Mouse (Mus musculus): ENCODE measurements around the gene Chaf1b. TPM values are rescaled to one million over a fixed set of nuclear protein-coding genes. Genes with fewer than 3 reads are reported as not detected.

Gene Chaf1b
- polyA plus RNA-seq, 1 experiment from 2014 or later = 43.8 TPM

DNA sequence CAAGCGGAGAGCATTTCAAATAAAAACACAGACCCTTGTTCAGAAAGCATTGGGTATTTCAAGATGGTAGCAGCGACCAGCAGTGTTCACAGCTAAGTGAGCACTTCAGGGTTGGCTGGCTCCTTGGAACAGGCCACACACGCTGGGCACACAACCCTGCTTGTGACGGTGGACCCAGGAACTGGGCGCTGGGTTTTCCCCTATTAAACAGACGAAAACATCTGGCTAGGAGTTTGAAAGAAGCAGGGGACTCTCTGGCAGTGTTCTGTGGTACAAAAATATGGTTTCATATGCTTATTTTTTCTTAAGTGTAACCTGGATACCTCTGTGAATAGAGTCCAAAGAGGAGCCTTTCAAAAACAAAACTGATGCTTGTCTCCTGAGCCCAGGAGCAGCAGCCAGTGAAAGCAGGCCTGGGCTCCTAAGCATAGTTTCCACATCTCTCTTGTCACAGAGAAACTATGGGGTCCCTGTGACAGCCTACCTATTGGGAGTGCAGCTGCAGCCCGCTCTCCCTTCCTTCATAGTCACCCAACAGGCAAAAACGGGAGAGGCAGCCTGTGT, 42.1 kb downstream of the Chaf1b start:
- DNase-seq (ENCODE audit: low spot score) (no peak), ATAC-seq (replicated peaks; ENCODE audit: low FRiP score, low read depth) (no peak)
- Histone ChIP-seq H3K9me3 (replicated peaks; ENCODE audit: low read length) (no peaks in the 10 kb centered on the region), H3K27me3 (ENCODE audit: insufficient read depth, low read length) (no peaks in the 10 kb centered on the region), H3K27ac (no peak overlapping the region), H3K9ac (ENCODE audit: low read depth, low read length) (no peak overlapping the region), H3K4me2 (ENCODE audit: low read length) (no peak overlapping the region), H3K4me3 (replicated peaks; ENCODE audit: low read depth, low read length) (no peak overlapping the region), H3K4me1 (replicated peaks; ENCODE audit: insufficient read depth, low read length) (no peaks in the 10 kb centered on the region), H3K36me3 (ENCODE audit: insufficient read depth, low read length) (no peaks in the 10 kb centered on the region)
- TF ChIP-seq CTCF (IDR thresholded peaks at IDR 0.05; ENCODE audit: low read depth) = no peak
- 57% methylated on average over 8 of the region's 8 CpGs for WGBS

- ATAC-seq (replicated peaks; ENCODE audit: low FRiP score, low read depth) = no peak
- H3K4me3 ChIP-seq (replicated peaks; ENCODE audit: low read depth, low read length) = no peak overlapping the region
- H3K9ac ChIP-seq (ENCODE audit: low read depth, low read length) = no peak overlapping the region
- no peak for TF ChIP-seq CTCF (IDR thresholded peaks at IDR 0.05; ENCODE audit: low read depth)
- WGBS = 62% methylated on average over 17 of the region's 17 CpGs
- no peaks in the 10 kb centered on the region for H3K4me1 ChIP-seq (replicated peaks; ENCODE audit: insufficient read depth, low read length)
- no peak for DNase-seq (ENCODE audit: low spot score)
- no peaks in the 10 kb centered on the region for H3K9me3 ChIP-seq (replicated peaks; ENCODE audit: low read length)
- no peak overlapping the region for H3K4me2 ChIP-seq (ENCODE audit: low read length)
- no peak overlapping the region for H3K27ac ChIP-seq
- H3K27me3 ChIP-seq (ENCODE audit: insufficient read depth, low read length) = 0 out of 2 replicates have a peak, but pooled peaks cover 3% of the 10 kb centered on the region
- H3K36me3 ChIP-seq (ENCODE audit: insufficient read depth, low read length) = no peaks in the 10 kb centered on the region
Measured at GRCm38 (mm10) chr16:93929370-93930032, 45.8 kb downstream of the Chaf1b start.

GRCm38 (mm10) chr16:93932185-93933168, 48.8 kb downstream of the Chaf1b start:
- ATAC-seq (replicated peaks; ENCODE audit: low FRiP score, low read depth) (no peak), DNase-seq (ENCODE audit: low spot score) (no peak)
- Histone ChIP-seq H3K27me3 (ENCODE audit: insufficient read depth, low read length) (peaks cover 15% of the 10 kb centered on the region), H3K9me3 (replicated peaks; ENCODE audit: low read length) (no peaks in the 10 kb centered on the region), H3K4me2 (ENCODE audit: low read length) (no peak overlapping the region), H3K4me3 (replicated peaks; ENCODE audit: low read depth, low read length) (no peak overlapping the region), H3K36me3 (ENCODE audit: insufficient read depth, low read length) (no peaks in the 10 kb centered on the region), H3K4me1 (replicated peaks; ENCODE audit: insufficient read depth, low read length) (no peaks in the 10 kb centered on the region), H3K27ac (no peak overlapping the region), H3K9ac (ENCODE audit: low read depth, low read length) (no peak overlapping the region)
- no peak for TF ChIP-seq CTCF (IDR thresholded peaks at IDR 0.05; ENCODE audit: low read depth)
- WGBS = 30% methylated on average over 17 of the region's 17 CpGs

- Histone ChIP-seq H3K4me3 (replicated peaks; ENCODE audit: low read depth, low read length) (no peak overlapping the region), H3K27ac (no peak overlapping the region), H3K4me1 (replicated peaks; ENCODE audit: insufficient read depth, low read length) (no peaks in the 10 kb centered on the region), H3K9ac (ENCODE audit: low read depth, low read length) (no peak overlapping the region), H3K4me2 (ENCODE audit: low read length) (no peak overlapping the region; the same call in 1 of the 2 replicates), H3K9me3 (replicated peaks; ENCODE audit: low read length) (no peaks in the 10 kb centered on the region), H3K36me3 (ENCODE audit: insufficient read depth, low read length) (no peaks in the 10 kb centered on the region), H3K27me3 (ENCODE audit: insufficient read depth, low read length) (peaks cover 15% of the 10 kb centered on the region)
- 31% methylated on average over 13 of the region's 13 CpGs for WGBS
- DNase-seq (ENCODE audit: low spot score) = no peak
- ATAC-seq (replicated peaks; ENCODE audit: low FRiP score, low read depth) = no peak
- TF ChIP-seq CTCF (IDR thresholded peaks at IDR 0.05; ENCODE audit: low read depth) = no peak
Measured at GRCm38 (mm10) chr16:93934588-93934987, 50.9 kb downstream of the Chaf1b start.

GRCm38 (mm10) chr16:93935009-93935408, 51.3 kb downstream of the Chaf1b start:
- Histone ChIP-seq H3K27ac (no peak overlapping the region), H3K4me3 (replicated peaks; ENCODE audit: low read depth, low read length) (no peak overlapping the region), H3K4me1 (replicated peaks; ENCODE audit: insufficient read depth, low read length) (no peaks in the 10 kb centered on the region), H3K4me2 (ENCODE audit: low read length) (no peak overlapping the region; the same call in 1 of the 2 replicates), H3K27me3 (ENCODE audit: insufficient read depth, low read length) (peaks cover 15% of the 10 kb centered on the region), H3K9me3 (replicated peaks; ENCODE audit: low read length) (no peaks in the 10 kb centered on the region), H3K36me3 (ENCODE audit: insufficient read depth, low read length) (no peaks in the 10 kb centered on the region), H3K9ac (ENCODE audit: low read depth, low read length) (no peak overlapping the region)
- no peak for ATAC-seq (replicated peaks; ENCODE audit: low FRiP score, low read depth)
- DNase-seq (ENCODE audit: low spot score) = no peak
- WGBS = 14% methylated on average over 7 of the region's 7 CpGs
- TF ChIP-seq CTCF (IDR thresholded peaks at IDR 0.05; ENCODE audit: low read depth) = no peak

DNA sequence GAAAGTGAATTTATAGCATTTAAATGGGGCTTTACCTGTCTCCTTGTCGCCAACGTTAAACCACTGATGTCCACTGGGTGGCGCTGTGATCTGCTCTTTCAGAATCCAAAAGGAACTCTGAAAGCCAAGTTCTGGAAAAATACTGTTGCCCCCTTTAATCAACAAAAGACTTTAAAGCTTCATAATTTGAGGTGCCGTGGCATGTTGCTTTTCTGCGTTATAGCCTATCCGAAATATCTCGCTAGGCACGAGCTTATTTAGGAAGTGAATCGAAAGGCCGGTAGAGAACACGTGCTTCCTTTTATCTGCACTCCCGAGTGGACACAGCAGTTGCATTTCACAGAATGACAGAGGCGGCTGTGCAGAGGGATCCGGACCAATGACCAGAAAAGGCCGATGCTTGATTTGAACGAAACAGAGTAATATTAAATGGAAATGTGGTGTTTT, 54.7 kb downstream of the Chaf1b start:
- H3K27ac ChIP-seq = no peak overlapping the region
- ATAC-seq (replicated peaks; ENCODE audit: low FRiP score, low read depth) = no peak
- no peaks in the 10 kb centered on the region for H3K9me3 ChIP-seq (replicated peaks; ENCODE audit: low read length)
- TF ChIP-seq CTCF (IDR thresholded peaks at IDR 0.05; ENCODE audit: low read depth) = peak; percentile 92
- no peaks in the 10 kb centered on the region for H3K36me3 ChIP-seq (ENCODE audit: insufficient read depth, low read length)
- WGBS = 4% methylated on average over 16 of the region's 16 CpGs
- H3K4me2 ChIP-seq (ENCODE audit: low read length) = peak overlapping the region; percentile 58
- 0 out of 2 replicates have a peak overlapping the region, but pooled peaks have one; percentile 40 for H3K9ac ChIP-seq (ENCODE audit: low read depth, low read length)
- peak; percentile 87 for DNase-seq (ENCODE audit: low spot score)
- peaks cover 15% of the 10 kb centered on the region for H3K27me3 ChIP-seq (ENCODE audit: insufficient read depth, low read length)
- H3K4me3 ChIP-seq (replicated peaks; ENCODE audit: low read depth, low read length) = peak overlapping the region; percentile 31
- H3K4me1 ChIP-seq (replicated peaks; ENCODE audit: insufficient read depth, low read length) = no peaks in the 10 kb centered on the region
